Mouse (Mus musculus): ENCODE data around the gene Stat5b.

GRCm38 (mm10) chr11:100761547-100762045 is 88.9 kb downstream of the Stat5b start:
- peak; percentile 75 for TF ChIP-seq CTCF (IDR thresholded peaks at IDR 0.05; ENCODE audit: control insufficient read depth, insufficient read depth, low read length)
- peak; percentile 56; the same call in 1 of the 2 replicates for TF ChIP-seq POLR2A (IDR thresholded peaks at IDR 0.05; ENCODE audit: borderline replicate concordance, control insufficient read depth, low read depth, low read length)
